23 mouse cellular contexts compared by ENCODE assay signal in genomic region chr5:149212806-149213205, GRCm38 (mm10).
"Had no signal": no experiment of that assay in that cellular context is flagged by ENCODE, and none has a peak within 500 bp of the region (broad histone marks: within the 10 kb centered on the region; RNA-seq: fewer than 3 reads in every experiment).

No protein-coding gene starts in this region.

- H3K4me1 ChIP-seq: limb, embryonic 10.5 days; limb, embryonic 13.5 days; neural tube, embryonic 12.5 days; stomach, embryonic 15.5 days had no signal

- H3K9ac ChIP-seq: limb, embryonic 13.5 days; liver, embryonic 12.5 days; liver, embryonic 15.5 days; lung, embryonic 15.5 days; neural tube, embryonic 12.5 days; neural tube, embryonic 15.5 days; stomach, embryonic 15.5 days had no signal

- H3K4me3 ChIP-seq: layer of hippocampus, adult 2 months; limb, embryonic 10.5 days; limb, embryonic 13.5 days; liver, embryonic 12.5 days; liver, embryonic 15.5 days; lung, embryonic 15.5 days; megakaryocyte, embryonic 14.5 days; midbrain, embryonic 10.5 days; neural tube, embryonic 12.5 days; neural tube, embryonic 15.5 days; stomach, embryonic 15.5 days had no signal

- DNase-seq: layer of hippocampus, adult 9-11 months; liver; lung, adult 18-20 months; lung, postnatal 10 days; lung, postnatal 36 days; midbrain, embryonic 14.5 days; right cerebral cortex, adult 18-20 months; right cerebral cortex, postnatal 25 days; spleen, adult 18-20 months; thymus, postnatal 25 days had no signal

- H3K27me3 ChIP-seq: limb, embryonic 13.5 days; liver, embryonic 12.5 days; liver, embryonic 15.5 days; lung, embryonic 15.5 days; megakaryocyte, embryonic 14.5 days; neural tube, embryonic 12.5 days; neural tube, embryonic 15.5 days; stomach, embryonic 15.5 days had no signal

- H3K27ac ChIP-seq: layer of hippocampus, adult 2 months; limb, embryonic 10.5 days; limb, embryonic 13.5 days; liver, embryonic 12.5 days; liver, embryonic 15.5 days; lung, embryonic 15.5 days; midbrain, embryonic 10.5 days; neural tube, embryonic 12.5 days; neural tube, embryonic 15.5 days; stomach, embryonic 15.5 days had no signal

- H3K4me2 ChIP-seq: limb, embryonic 13.5 days; liver, embryonic 12.5 days; liver, embryonic 15.5 days; lung, embryonic 15.5 days; neural tube, embryonic 12.5 days; neural tube, embryonic 15.5 days; stomach, embryonic 15.5 days had no signal

- H3K9me3 ChIP-seq: limb, embryonic 10.5 days; limb, embryonic 13.5 days; liver, embryonic 12.5 days; liver, embryonic 15.5 days; lung, embryonic 15.5 days; midbrain, embryonic 10.5 days; neural tube, embryonic 12.5 days; neural tube, embryonic 15.5 days; stomach, embryonic 15.5 days had no signal

- ATAC-seq: inflammation-experienced regulatory T-cells, adult 6 months; intestine, embryonic 16.5 days; liver, embryonic 12.5 days had no signal
